Mouse (Mus musculus): ENCODE data around the gene Dcn.

DNA sequence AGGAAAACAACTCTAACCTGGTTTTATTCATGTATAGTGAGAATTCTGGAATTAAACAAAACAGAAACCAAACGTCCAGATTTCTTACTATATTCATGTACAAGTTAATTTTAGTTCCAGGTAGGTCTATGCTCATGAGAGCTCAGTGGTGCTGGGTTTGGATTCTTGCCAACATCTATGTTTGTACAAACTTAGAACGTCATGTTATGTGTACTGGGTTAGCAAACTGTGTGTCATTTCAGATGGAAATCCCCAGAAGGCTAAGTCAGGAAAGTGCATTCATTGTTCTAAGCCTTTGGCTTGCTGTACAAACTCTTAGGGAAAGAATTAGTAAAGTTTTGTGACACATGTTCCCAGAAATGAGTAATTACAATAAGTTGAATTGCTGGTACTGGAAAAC lies 37.1 kb upstream of the Dcn start:
- TF ChIP-seq CTCF (conservative IDR thresholded peaks at IDR 0.05; ENCODE audit: insufficient read depth, insufficient read length, low read depth, low read length), result no peak
- TF ChIP-seq POLR2A (IDR thresholded peaks at IDR 0.05; ENCODE audit: low read depth, low read length), result no peak

Measured in kidney, adult 2 months (tissue).